Mouse (Mus musculus) cortical plate, adult 2 months (tissue): ENCODE results near the gene Eml2. TPM values are rescaled to one million over a fixed set of nuclear protein-coding genes. Genes with fewer than 3 reads are reported as not detected.

Experiments
- H3K27ac ChIP-seq: fragments of 200-500 bp; 2 replicates; pipeline ENCODE4 v1.5.1; 2012; ENCODE audit warnings: low read length, control low read depth, inconsistent platforms; ENCODE audit not compliant: insufficient read depth
- H3K4me1 ChIP-seq: fragments of 200-500 bp; 2 replicates; pipeline ENCODE4 v1.6.1; 2011; ENCODE audit warnings: low read length; ENCODE audit not compliant: control insufficient read depth, insufficient read depth
- H3K4me3 ChIP-seq: fragments of 200-500 bp; 2 replicates; pipeline ENCODE4 v1.5.1; 2011; ENCODE audit warnings: mild to moderate bottlenecking, low read length, control low read depth; ENCODE audit not compliant: insufficient read depth
- CTCF ChIP-seq: fragments of 200-500 bp; IDR thresholded peaks from 2 replicates; pipeline ENCODE4 v1.5.1; 2011; ENCODE audit warnings: mild to moderate bottlenecking, control low read depth, low read length; ENCODE audit not compliant: insufficient read depth; ENCODE audit errors: extremely low read depth
- POLR2A ChIP-seq: fragments of 200-500 bp; IDR thresholded peaks from 2 replicates; pipeline ENCODE4 v1.6.1; 2011; ENCODE audit warnings: mild to moderate bottlenecking, low read length, control low read depth; ENCODE audit not compliant: insufficient read depth; ENCODE audit errors: extremely low read depth
- polyA plus RNA-seq: library from polyadenylated mRNA; depleted of rRNA; stranded (reverse); fragments of >200 nt; gene quantifications from 2 replicates; pipeline ENCODE4 v1.2.3, GENCODE M21; 2012; rRNA removed

Eml2 gene
- polyA plus RNA-seq, 1 experiment: 156 TPM

DNA sequence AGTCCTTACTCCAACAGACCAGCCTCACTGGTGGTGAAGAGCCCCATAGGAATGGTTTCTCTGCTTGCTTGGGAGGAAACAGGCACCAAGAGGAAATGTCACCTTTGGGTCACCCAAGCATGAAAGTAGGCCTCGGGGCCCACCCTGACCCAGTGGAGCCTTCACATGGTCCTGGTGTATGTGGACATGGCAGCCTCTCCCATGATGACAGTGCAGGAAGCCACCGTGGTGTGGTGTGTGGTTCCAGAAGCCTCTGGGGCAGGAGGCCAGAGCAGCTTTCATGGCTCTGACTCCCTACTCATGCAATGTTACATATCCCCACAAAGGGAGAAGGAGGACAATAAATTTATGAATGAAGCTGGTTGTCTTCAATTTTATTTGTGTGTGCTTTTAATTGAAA lies 71.3 kb downstream of the Eml2 start:
- no peak overlapping the region for H3K27ac ChIP-seq
- TF ChIP-seq POLR2A (no peak), CTCF (no peak)
- H3K4me1 ChIP-seq: no peaks in the 10 kb centered on the region
- H3K4me3 ChIP-seq: no peak overlapping the region

DNA sequence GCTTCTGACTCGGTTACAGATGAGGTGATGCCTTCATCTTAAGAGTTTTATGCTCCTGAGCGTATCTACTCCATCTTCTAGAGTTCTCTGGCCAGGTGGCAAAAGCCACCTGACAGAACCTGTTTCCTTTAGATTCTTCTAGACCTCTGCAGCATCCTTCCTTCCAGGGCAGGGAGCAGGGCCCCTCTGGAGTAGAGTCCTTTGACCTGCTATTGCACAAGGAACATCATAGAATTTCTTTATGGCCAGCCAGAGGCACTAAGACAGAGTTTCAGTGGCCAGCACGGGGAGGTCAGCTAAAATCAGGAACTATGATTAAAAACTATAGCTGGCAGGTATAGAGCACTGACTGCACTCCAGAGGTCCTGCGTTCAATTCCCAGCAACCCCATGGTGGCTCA lies 75.9 kb downstream of the Eml2 start:
- no peak for TF ChIP-seq POLR2A
- TF ChIP-seq CTCF: no peak
- Histone ChIP-seq H3K27ac (no peak overlapping the region), H3K4me3 (no peak overlapping the region), H3K4me1 (no peaks in the 10 kb centered on the region)

DNA sequence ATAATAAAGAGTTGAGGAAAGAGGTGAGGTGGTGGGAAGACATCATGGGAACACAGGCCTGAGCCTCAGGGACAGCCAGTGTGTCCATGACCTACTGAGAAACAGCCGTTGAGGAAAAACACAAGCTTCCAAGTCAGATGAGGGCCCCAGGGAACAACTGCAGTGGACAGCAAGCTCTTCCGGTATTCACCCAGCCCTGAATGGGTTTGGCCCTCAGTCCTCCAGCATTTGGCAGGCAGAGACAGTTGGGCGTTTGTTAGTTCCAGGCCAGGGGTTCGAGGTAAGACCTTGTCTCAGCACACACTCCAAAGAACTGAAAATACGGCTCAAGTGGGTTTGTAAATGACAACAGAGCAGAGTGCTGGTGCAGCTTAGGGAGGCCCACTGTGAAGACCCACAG lies 77.2 kb downstream of the Eml2 start:
- no peaks in the 10 kb centered on the region; the same call in 1 of the 2 replicates for H3K4me1 ChIP-seq
- H3K4me3 ChIP-seq: no peak overlapping the region
- TF ChIP-seq CTCF: no peak
- no peak for TF ChIP-seq POLR2A

DNA sequence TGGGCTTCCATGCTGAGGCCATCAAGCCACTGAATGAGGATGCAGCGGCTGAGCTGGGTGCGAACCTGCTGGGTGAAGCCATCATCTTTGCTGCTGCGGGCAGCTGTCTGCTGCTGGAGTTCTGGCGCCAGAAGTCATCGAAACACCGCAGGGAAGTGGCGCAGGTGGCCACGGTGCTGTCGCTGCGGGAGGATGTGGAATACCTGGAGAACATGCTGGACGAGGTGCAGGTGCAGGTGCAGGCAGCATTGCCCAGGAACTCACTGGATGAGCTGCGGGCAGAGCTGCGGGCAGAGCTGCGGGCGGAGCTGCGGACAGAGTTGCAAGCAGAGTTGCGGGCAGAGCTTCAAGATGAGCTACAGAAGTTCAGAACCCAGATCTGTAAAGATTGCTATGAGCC lies 79.2 kb downstream of the Eml2 start:
- no peak overlapping the region for H3K27ac ChIP-seq
- no peak overlapping the region for H3K4me3 ChIP-seq
- no peaks in the 10 kb centered on the region; the same call in 1 of the 2 replicates for H3K4me1 ChIP-seq
- no peak for TF ChIP-seq POLR2A
- TF ChIP-seq CTCF: no peak

More for the DNA sequence above, 77.2 kb downstream of the Eml2 start:
- H3K27ac ChIP-seq: no peak overlapping the region

Other genes with a start within 250 kb of the Eml2 start
- gene Nanos2, start 189.0 kb upstream of the Eml2 start, polyA plus RNA-seq: 2.8 and 3.3 TPM in 2 replicates
- gene Mypop, start 185.2 kb upstream of the Eml2 start, polyA plus RNA-seq: 49.7 and 50.8 TPM in 2 replicates
- gene Irf2bp1, start 172.4 kb upstream of the Eml2 start, polyA plus RNA-seq: 27.2 and 28.5 TPM in 2 replicates
- not detected in 2 replicates for gene Foxa3, start 152.9 kb upstream of the Eml2 start, polyA plus RNA-seq
- 113 and 118 TPM in 2 replicates for gene Sympk, start 152.0 kb upstream of the Eml2 start, polyA plus RNA-seq
- 0.10 and 0.17 TPM in 2 replicates for gene Rsph6a, start 121.7 kb upstream of the Eml2 start, polyA plus RNA-seq
- 171 and 178 TPM in 2 replicates for gene Dmwd, start 100.2 kb upstream of the Eml2 start, polyA plus RNA-seq
- gene Dmpk, start 92.6 kb upstream of the Eml2 start, polyA plus RNA-seq: 40.9 and 47.6 TPM in 2 replicates
- 4.7 and 5.0 TPM in 2 replicates for gene Six5, start 81.8 kb upstream of the Eml2 start, polyA plus RNA-seq
- gene Gm4969, start 58.1 kb upstream of the Eml2 start, polyA plus RNA-seq: 0.70 and 1.1 TPM in 2 replicates
- 8.2 and 8.6 TPM in 2 replicates for gene Fbxo46, start 56.6 kb upstream of the Eml2 start, polyA plus RNA-seq
- 16.2 and 17.4 TPM in 2 replicates for gene Qpctl, start 27.1 kb upstream of the Eml2 start, polyA plus RNA-seq
- 88.2 and 92.1 TPM in 2 replicates for gene Snrpd2, start 26.7 kb upstream of the Eml2 start, polyA plus RNA-seq
- 3.3 and 3.9 TPM in 2 replicates for gene Gipr, start 10.3 kb upstream of the Eml2 start, polyA plus RNA-seq
- 6.1 and 6.5 TPM in 2 replicates for gene Gpr4, start 36.1 kb downstream of the Eml2 start, polyA plus RNA-seq
- gene Opa3, start 51.9 kb downstream of the Eml2 start, polyA plus RNA-seq: 41.0 and 41.5 TPM in 2 replicates
- gene Vasp, start 95.4 kb downstream of the Eml2 start, polyA plus RNA-seq: 15.3 and 16.5 TPM in 2 replicates
- 0.21 and 0.23 TPM in 2 replicates for gene Ppm1n, start 103.6 kb downstream of the Eml2 start, polyA plus RNA-seq
- gene Rtn2, start 106.2 kb downstream of the Eml2 start, polyA plus RNA-seq: 140 TPM in 2 replicates
- 5.1 and 7.1 TPM in 2 replicates for gene Fosb, start 133.6 kb downstream of the Eml2 start, polyA plus RNA-seq
- 53.8 and 59.1 TPM in 2 replicates for gene Ercc1, start 168.4 kb downstream of the Eml2 start, polyA plus RNA-seq
- gene Cd3eap, start 183.1 kb downstream of the Eml2 start, polyA plus RNA-seq: 14.4 and 14.6 TPM in 2 replicates
- 5.0 and 5.4 TPM in 2 replicates for gene Ppp1r13l, start 183.3 kb downstream of the Eml2 start, polyA plus RNA-seq
- 41.4 and 48.3 TPM in 2 replicates for gene Ercc2, start 205.6 kb downstream of the Eml2 start, polyA plus RNA-seq
- 2.9 and 3.0 TPM in 2 replicates for gene Klc3, start 227.7 kb downstream of the Eml2 start, polyA plus RNA-seq
- 0.66 TPM in 1 of 2 replicates, not detected in the other for gene Ckm, start 228.4 kb downstream of the Eml2 start, polyA plus RNA-seq